Mouse (Mus musculus) CH12.LX (cell line): Measurements from ENCODE around the gene Srgn. TPM values are rescaled to one million over a fixed set of nuclear protein-coding genes. Genes with fewer than 3 reads are reported as not detected.

ENCODE experiments used
- DNase-seq: peaks from one replicate; pipeline ENCODE4 v3.0.0-alpha.2; 2013; ENCODE audit errors: extremely low read depth
- H3K27ac ChIP-seq: 2 replicates; pipeline ENCODE4 v1.5.1; 2012; ENCODE audit warnings: low read depth, mild to moderate bottlenecking, control low read depth, moderate library complexity; ENCODE audit not compliant: insufficient read depth
- H3K27me3 ChIP-seq: replicated peaks from 2 replicates; pipeline ENCODE3; 2012; ENCODE audit warnings: inconsistent platforms
- H3K36me3 ChIP-seq, 2 experiments: replicated peaks in 1 of 2; 2 replicates each; pipeline versions ENCODE3 to v1.6.1; 2012; ENCODE audit warnings: inconsistent platforms in 1 of 2, low read length in 1 of 2, mild to moderate bottlenecking in 1 of 2, mixed read lengths in 1 of 2, moderate library complexity in 1 of 2; ENCODE audit not compliant: control insufficient read depth in 1 of 2, insufficient read depth in 1 of 2
- H3K4me1 ChIP-seq, 2 experiments: 2 replicates each; pipeline ENCODE4 v1.6.1; 2012; ENCODE audit warnings: inconsistent platforms in 1 of 2, moderate library complexity in 1 of 2; ENCODE audit not compliant: insufficient read depth in 2 of 2, control insufficient read depth in 1 of 2
- H3K4me2 ChIP-seq: 2 replicates; pipeline ENCODE4 v1.6.1; 2012; ENCODE audit warnings: low read depth, mild to moderate bottlenecking, control low read depth; ENCODE audit not compliant: poor library complexity, insufficient read depth, severe bottlenecking
- H3K4me3 ChIP-seq, 3 experiments: fragments of 150-350 bp in 1 of 3; sonication (generic) in 1 of 3; replicated peaks in 1 of 3; 2 replicates each; pipeline versions ENCODE3 to v1.5.1; 2011 to 2012; ENCODE audit warnings: low read depth in 2 of 3, low read length in 2 of 3, mild to moderate bottlenecking in 2 of 3, moderate library complexity in 2 of 3, control low read depth in 1 of 3, improper control_type of control experiment in 1 of 3, inconsistent platforms in 1 of 3, mixed read lengths in 1 of 3; ENCODE audit not compliant: poor library complexity in 1 of 3
- H3K79me2 ChIP-seq: replicated peaks from 2 replicates; pipeline ENCODE4 v1.6.1; 2012; ENCODE audit warnings: mild to moderate bottlenecking, moderate library complexity; ENCODE audit not compliant: control insufficient read depth, poor library complexity, insufficient read depth, severe bottlenecking; ENCODE audit errors: extremely low read depth
- H3K9ac ChIP-seq: 2 replicates; pipeline ENCODE4 v1.6.1; 2012; ENCODE audit warnings: low read depth, mild to moderate bottlenecking, control low read depth, moderate library complexity; ENCODE audit not compliant: insufficient read depth
- H3K9me3 ChIP-seq: replicated peaks from 2 replicates; pipeline ENCODE3; 2012; ENCODE audit warnings: low read length, inconsistent platforms, mixed read lengths
- BHLHE40 ChIP-seq: IDR thresholded peaks from 2 replicates; pipeline ENCODE4 v1.6.1; 2011; ENCODE audit warnings: mild to moderate bottlenecking, low read depth, low read length, improper control_type of control experiment
- CHD1 ChIP-seq: IDR thresholded peaks from 2 replicates; pipeline ENCODE4 v1.6.1; 2012; ENCODE audit warnings: low read depth, low read length, improper control_type of control experiment, inconsistent platforms
- CHD2 ChIP-seq: IDR thresholded peaks from 2 replicates; pipeline ENCODE4 v1.6.1; 2011; ENCODE audit warnings: low read length, improper control_type of control experiment
- ELF1 ChIP-seq: IDR thresholded peaks from 2 replicates; pipeline ENCODE4 v1.6.1; 2014; ENCODE audit warnings: low read depth, mild to moderate bottlenecking, inconsistent platforms, low read length, improper control_type of control experiment
- EP300 ChIP-seq: IDR thresholded peaks from 2 replicates; pipeline ENCODE4 v1.6.1; 2011; ENCODE audit warnings: low read length, improper control_type of control experiment
- ETS1 ChIP-seq: conservative IDR thresholded peaks from 2 replicates; pipeline ENCODE4 v1.6.1; 2012; ENCODE audit warnings: low read depth, mild to moderate bottlenecking, inconsistent platforms, low read length, improper control_type of control experiment, moderate library complexity
- GABPA ChIP-seq: IDR thresholded peaks from 2 replicates; pipeline ENCODE4 v1.6.1; 2012; ENCODE audit warnings: low read depth, low read length, improper control_type of control experiment, inconsistent platforms; ENCODE audit not compliant: insufficient replicate concordance
- IRF4 ChIP-seq: IDR thresholded peaks from 2 replicates; pipeline ENCODE4 v1.6.1; 2014; ENCODE audit warnings: low read depth, mild to moderate bottlenecking, inconsistent platforms, low read length, improper control_type of control experiment
- JUN ChIP-seq: IDR thresholded peaks from 2 replicates; pipeline ENCODE4 v1.6.1; 2011; ENCODE audit warnings: low read depth, mild to moderate bottlenecking, low read length, improper control_type of control experiment, moderate library complexity; ENCODE audit not compliant: insufficient read depth
- JUND ChIP-seq: conservative IDR thresholded peaks from 2 replicates; pipeline ENCODE4 v1.6.1; 2011; ENCODE audit warnings: low read depth, low read length, improper control_type of control experiment
- KAT2A ChIP-seq: IDR thresholded peaks from 2 replicates; pipeline ENCODE4 v1.6.1; 2012; ENCODE audit warnings: low read length, improper control_type of control experiment, inconsistent platforms; ENCODE audit not compliant: insufficient replicate concordance
- MAX ChIP-seq: IDR thresholded peaks from 2 replicates; pipeline ENCODE4 v1.6.1; 2011; ENCODE audit warnings: low read length, improper control_type of control experiment
- MXI1 ChIP-seq: IDR thresholded peaks from 2 replicates; pipeline ENCODE4 v1.6.1; 2011; ENCODE audit warnings: mild to moderate bottlenecking, low read depth, low read length, improper control_type of control experiment
- NELFE ChIP-seq: IDR thresholded peaks from 2 replicates; pipeline ENCODE4 v1.6.1; 2011; ENCODE audit warnings: low read depth, low read length, improper control_type of control experiment
- NRF1 ChIP-seq: IDR thresholded peaks from 2 replicates; pipeline ENCODE4 v1.6.1; 2014; ENCODE audit warnings: low read depth, mild to moderate bottlenecking, inconsistent platforms, low read length, improper control_type of control experiment, moderate library complexity
- PAX5 ChIP-seq: IDR thresholded peaks from 2 replicates; pipeline ENCODE4 v1.6.1; 2012; ENCODE audit warnings: low read length, inconsistent platforms, mixed read lengths
- POLR2A ChIP-seq: IDR thresholded peaks from 2 replicates; pipeline ENCODE4 v1.6.1; 2011; ENCODE audit warnings: low read depth, mild to moderate bottlenecking, improper control_type of control experiment, low read length
- POLR2AphosphoS2 ChIP-seq: IDR thresholded peaks from 2 replicates; pipeline ENCODE4 v1.6.1; 2011; ENCODE audit warnings: low read depth, low read length, improper control_type of control experiment
- RAD21 ChIP-seq: IDR thresholded peaks from 2 replicates; pipeline ENCODE4 v1.6.1; 2011; ENCODE audit warnings: low read depth, mild to moderate bottlenecking, low read length, improper control_type of control experiment, moderate library complexity
- RCOR1 ChIP-seq: conservative IDR thresholded peaks from 2 replicates; pipeline ENCODE4 v1.6.1; 2012; ENCODE audit warnings: low read depth, mild to moderate bottlenecking, inconsistent platforms, low read length, improper control_type of control experiment
- SIN3A ChIP-seq: IDR thresholded peaks from 2 replicates; pipeline ENCODE4 v1.6.1; 2012; ENCODE audit warnings: low read length, improper control_type of control experiment, inconsistent platforms
- SMC3 ChIP-seq: IDR thresholded peaks from 2 replicates; pipeline ENCODE4 v1.6.1; 2011; ENCODE audit warnings: low read depth, low read length, improper control_type of control experiment
- TCF12 ChIP-seq: IDR thresholded peaks from 2 replicates; pipeline ENCODE4 v1.6.1; 2014; ENCODE audit warnings: low read depth, mild to moderate bottlenecking, inconsistent platforms, low read length, improper control_type of control experiment
- UBTF ChIP-seq: IDR thresholded peaks from 2 replicates; pipeline ENCODE4 v1.6.1; 2012; ENCODE audit warnings: low read depth, mild to moderate bottlenecking, inconsistent platforms, low read length, improper control_type of control experiment, moderate library complexity
- USF1 ChIP-seq: IDR thresholded peaks from 2 replicates; pipeline ENCODE4 v1.6.1; 2014; ENCODE audit warnings: low read depth, mild to moderate bottlenecking, inconsistent platforms, low read length, improper control_type of control experiment
- USF2 ChIP-seq: conservative IDR thresholded peaks from 2 replicates; pipeline ENCODE4 v1.6.1; 2011; ENCODE audit warnings: low read depth, low read length, improper control_type of control experiment
- ZNF384 ChIP-seq: IDR thresholded peaks from 2 replicates; pipeline ENCODE4 v1.6.1; 2012; ENCODE audit warnings: low read depth, low read length, improper control_type of control experiment, inconsistent platforms
- dilution Hi-C: fragments of 300-500 bp; cut with MboI; formaldehyde crosslinking; loops from 2 replicates; pipeline ENCODE4 v1.14.3; 2020; ENCODE audit warnings: low sequenced_read_pairs; ENCODE audit not compliant: extremely low pct_unique_long_range_greater_than_20kb, extremely low pct_ligation_motif_present
- in situ Hi-C: fragments of 300-500 bp; cut with MboI; formaldehyde crosslinking; loops from 3 replicates; pipeline ENCODE4 v1.14.3; 2019; ENCODE audit warnings: low sequenced_read_pairs, low pct_ligation_motif_present, low pct_unique_long_range_greater_than_20kb, mixed read lengths
- polyA plus RNA-seq: library from polyadenylated mRNA; unstranded; fragments of >175 nt; gene quantifications from 2 replicates; pipeline ENCODE4 v1.2.1, GENCODE M21; 2012; ENCODE audit warnings: low read depth; ENCODE audit not compliant: insufficient read length
- total RNA-seq, 2 experiments: library from RNA; depleted of rRNA; stranded (reverse); fragments of 300-350 nt in 1 of 2; fragments of >200 nt in 1 of 2; gene quantifications; 2 replicates each; pipeline ENCODE4 v1.2.3; 2012 to 2014

The Srgn gene
- total and polyA plus RNA-seq, 3 experiments = 189 to 519 (median 516) TPM

DNA sequence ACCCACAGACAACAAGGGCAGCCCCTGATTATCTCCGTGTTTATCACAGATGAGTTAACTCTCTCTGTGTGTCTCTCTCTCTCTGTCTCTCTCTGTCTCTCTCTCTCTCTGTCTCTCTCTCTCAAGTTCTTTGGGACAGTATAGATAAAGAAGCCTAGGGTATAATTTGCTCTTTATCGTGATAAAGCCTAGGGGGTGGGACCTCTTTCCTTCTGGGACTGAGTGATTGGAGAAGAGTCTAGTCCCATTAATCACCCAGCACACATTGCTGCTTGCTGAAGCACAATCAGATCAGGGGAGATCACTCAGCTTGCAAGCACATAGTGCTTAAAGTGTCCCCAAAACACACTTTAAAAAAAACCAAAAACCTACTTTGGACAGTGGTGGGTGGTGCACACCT, 6.3 kb downstream of the Srgn start:
- no peaks in the 10 kb centered on the region for H3K27me3 ChIP-seq
- no peak for DNase-seq
- no peaks in the 10 kb centered on the region for H3K79me2 ChIP-seq
- H3K9ac ChIP-seq = no peak overlapping the region
- peaks cover 0 to 21% of the 10 kb centered on the region in 2 experiments; a peak in 2 of 4 replicates for H3K4me1 ChIP-seq
- in situ Hi-C loops (no loop called here), dilution Hi-C loops (no loop called here)
- H3K9me3 ChIP-seq = no peaks in the 10 kb centered on the region
- H3K4me2 ChIP-seq = no peak overlapping the region
- TF ChIP-seq ELF1 (no peak), JUN (no peak), ZNF384 (no peak), JUND (no peak), MAX (no peak), POLR2AphosphoS2 (no peak), MXI1 (no peak), CHD1 (no peak), RCOR1 (no peak), GABPA (no peak), USF2 (no peak), USF1 (no peak), CHD2 (no peak), TCF12 (no peak)
- TF ChIP-seq, all 38 proteins: peak for 0
- Histone ChIP-seq H3K4me3 (no peak overlapping the region), H3K36me3 (no peaks in the 10 kb centered on the region), H3K27ac (no peak overlapping the region)

GRCm38 (mm10) chr10:62517511-62517910, 9.7 kb downstream of the Srgn start:
- Histone ChIP-seq H3K4me1 (peaks cover 0 to 33% of the 10 kb centered on the region in 2 experiments; a peak in 2 of 4 replicates), H3K36me3 (no peaks in the 10 kb centered on the region), H3K27ac (no peak overlapping the region), H3K27me3 (no peaks in the 10 kb centered on the region), H3K4me2 (no peak overlapping the region), H3K9ac (no peak overlapping the region), H3K79me2 (no peaks in the 10 kb centered on the region), H3K4me3 (no peak overlapping the region), H3K9me3 (no peaks in the 10 kb centered on the region)
- DNase-seq = no peak
- dilution Hi-C loops = no loop called here
- in situ Hi-C loops = no loop called here
- TF ChIP-seq NELFE (no peak), PAX5 (no peak), RAD21 (no peak), BHLHE40 (no peak), JUND (no peak), IRF4 (no peak), ETS1 (no peak), MXI1 (no peak), NRF1 (no peak), UBTF (no peak), CHD1 (no peak), USF1 (no peak), USF2 (no peak), POLR2A (no peak), ELF1 (no peak), KAT2A (no peak), EP300 (no peak), RCOR1 (no peak), SIN3A (no peak), SMC3 (no peak)
